Comparison of ENCODE assay signal across 9 mouse cellular contexts in genomic region chr9:120171295-120171694, GRCm38 (mm10). TPM values are rescaled to one million over a fixed set of nuclear protein-coding genes. Genes with fewer than 3 reads are reported as not detected.
A peak's percentile ranks its signal among the peaks of the same experiment; 100 is the strongest.
DNase-seq lines count a peak whose midpoint lies in the region; ATAC-seq and TF ChIP-seq lines count a peak whose summit lies in the region.
"Had no signal": no experiment of that assay in that cellular context is flagged by ENCODE, and none has a peak within 500 bp of the region (broad histone marks: within the 10 kb centered on the region; RNA-seq: fewer than 3 reads in every experiment).

No protein-coding gene starts in this region.

- H3K36me3 ChIP-seq in embryonic facial prominence, embryonic 10.5 days (replicated peaks) = no peaks in the 10 kb centered on the region
- no peaks in the 10 kb centered on the region for H3K36me3 ChIP-seq in kidney, postnatal 0 days (ENCODE audit: insufficient read depth, low read length)
- H3K36me3 ChIP-seq: heart, embryonic 15.5 days had no signal

- H3K27me3 ChIP-seq in embryonic facial prominence, embryonic 10.5 days (replicated peaks; ENCODE audit: low read depth, poor library complexity, severe bottlenecking) = peaks cover 11% of the 10 kb centered on the region
- no peaks in the 10 kb centered on the region for H3K27me3 ChIP-seq in kidney, postnatal 0 days (ENCODE audit: insufficient read depth, low read length)

- H3K4me2 ChIP-seq in kidney, postnatal 0 days (ENCODE audit: low read length) = no peak overlapping the region
- H3K4me2 ChIP-seq: heart, embryonic 15.5 days had no signal

- H3K9ac ChIP-seq in kidney, postnatal 0 days (ENCODE audit: low read depth, low read length) = no peak overlapping the region
- H3K9ac ChIP-seq: heart, embryonic 15.5 days had no signal

- peaks cover 10% of the 10 kb centered on the region for H3K9me3 ChIP-seq in embryonic facial prominence, embryonic 10.5 days
- H3K9me3 ChIP-seq in kidney, postnatal 0 days (replicated peaks; ENCODE audit: low read length) = no peaks in the 10 kb centered on the region
- H3K9me3 ChIP-seq: heart, embryonic 15.5 days had no signal

- no peaks in the 10 kb centered on the region for H3K4me1 ChIP-seq in embryonic facial prominence, embryonic 10.5 days
- H3K4me1 ChIP-seq in kidney, postnatal 0 days (replicated peaks; ENCODE audit: insufficient read depth, low read length) = no peaks in the 10 kb centered on the region
- H3K4me1 ChIP-seq: heart, embryonic 15.5 days had no signal

- H3K27ac ChIP-seq in embryonic facial prominence, embryonic 10.5 days (replicated peaks) = no peak overlapping the region
- H3K27ac ChIP-seq in kidney, postnatal 0 days = no peak overlapping the region
- H3K27ac ChIP-seq: heart, embryonic 15.5 days had no signal

- peak; percentile 79 for TF ChIP-seq CTCF in kidney, postnatal 0 days (IDR thresholded peaks at IDR 0.05; ENCODE audit: low read depth)

- H3K4me3 ChIP-seq in embryonic facial prominence, embryonic 10.5 days = no peak overlapping the region
- H3K4me3 ChIP-seq in kidney, postnatal 0 days (replicated peaks; ENCODE audit: low read depth, low read length) = no peak overlapping the region
- H3K4me3 ChIP-seq: heart, embryonic 15.5 days had no signal

- 0 out of 2 replicates have a peak, but pooled peaks have one; percentile 33 for ATAC-seq in kidney, postnatal 0 days (replicated peaks; ENCODE audit: low FRiP score, low read depth)

- WGBS in embryonic facial prominence, embryonic 10.5 days = 41% methylated on average over 5 of the region's 5 CpGs
- WGBS in kidney, postnatal 0 days = 36% methylated on average over 5 of the region's 5 CpGs

- peak; percentile 18 to 65 for DNase-seq in urinary bladder, adult 18-20 months (ENCODE audit: low spot score in 2 of 2)
- no peak for DNase-seq in urinary bladder, postnatal 10 days (ENCODE audit: low spot score)
- DNase-seq in adrenal gland, adult 8-10 months = peak; percentile 22
- peak; percentile 61 for DNase-seq in embryonic facial prominence, embryonic 10.5 days (ENCODE audit: low spot score)
- peak; percentile 70 for DNase-seq in kidney, postnatal 0 days (ENCODE audit: low spot score)
- DNase-seq in lung, adult 18-20 months = peak; percentile 38 to 42
- DNase-seq in spleen, adult 12 weeks (ENCODE audit: low spot score) = peak; percentile 36

RNA-seq across cellular contexts. Expression of gene Mobp, which starts 21.8 kb away (rescaled TPM):
- under 1 TPM; 0.23 to 0.59 (median 0.37) TPM for total RNA-seq in adrenal gland, adult 8-10 months (2022)
- 0.53 and 0.93 TPM in 2 replicates for polyA plus RNA-seq in embryonic facial prominence, embryonic 10.5 days (2016; fragmentation: Nextera tagmentation; extraction: Ambion mirVana)
- 0.04 TPM in 1 of 2 replicates, not detected in the other for polyA plus RNA-seq in kidney, postnatal 0 days (2015; fragmentation: Nextera tagmentation; extraction: Ambion mirVana)
- total RNA-seq: neutrophil, adult 5-6 weeks had no signal

RNA-seq across cellular contexts. Expression of gene Rpsa, which starts 43.8 kb away (rescaled TPM):
- 100 to 1,000 TPM; 670 to 850 (median 733) TPM for total RNA-seq in adrenal gland, adult 8-10 months (2022)
- polyA plus RNA-seq in embryonic facial prominence, embryonic 10.5 days (2016; fragmentation: Nextera tagmentation; extraction: Ambion mirVana) = 1,445 and 1,457 TPM in 2 replicates
- 1,210 and 1,323 TPM in 2 replicates for polyA plus RNA-seq in kidney, postnatal 0 days (2015; fragmentation: Nextera tagmentation; extraction: Ambion mirVana)
